Mouse (Mus musculus): ENCODE measurements around the gene Gtpbp1. TPM values are rescaled to one million over a fixed set of nuclear protein-coding genes. Genes with fewer than 3 reads are reported as not detected.

Gtpbp1 gene
- polyA plus RNA-seq (2014; fragmentation: Nextera tagmentation; extraction: Ambion mirVana): 38.7 and 39.1 TPM in 2 replicates

- Histone ChIP-seq H3K27ac (replicated peaks; ENCODE audit: low read depth, low read length) (peak within 1 kb of the TSS; percentile 51; the same call in 1 of the 2 replicates), H3K9ac (ENCODE audit: low read length) (peak within 1 kb of the TSS; percentile 89), H3K36me3 (ENCODE audit: control insufficient read depth, insufficient read depth, low read length) (no peaks in the 10 kb centered on the region), H3K4me3 (ENCODE audit: low read depth, low read length) (peak within 1 kb of the TSS; percentile 79), H3K4me2 (ENCODE audit: low read depth, severe bottlenecking) (peak within 1 kb of the TSS; percentile 95), H3K4me1 (ENCODE audit: control insufficient read depth, insufficient read depth, low read length) (peaks cover 20% of the 10 kb centered on the region), H3K27me3 (ENCODE audit: control insufficient read depth, insufficient read depth, low read length) (no peaks in the 10 kb centered on the region), H3K9me3 (ENCODE audit: control insufficient read depth, low read length) (no peaks in the 10 kb centered on the region)
- DNase-seq (ENCODE audit: low spot score) (peak; percentile 94), ATAC-seq (ENCODE audit: insufficient number of reproducible peaks, low FRiP score, low TSS enrichment, low read depth) (peak; percentile 96)
- 0% methylated on average over 45 of the region's 45 CpGs for WGBS
Measured at GRCm38 (mm10) chr15:79690426-79691022, at the start of gene Gtpbp1. Gene Gtpbp1, plus strand, starts transcription at chr15:79690845.

DNA sequence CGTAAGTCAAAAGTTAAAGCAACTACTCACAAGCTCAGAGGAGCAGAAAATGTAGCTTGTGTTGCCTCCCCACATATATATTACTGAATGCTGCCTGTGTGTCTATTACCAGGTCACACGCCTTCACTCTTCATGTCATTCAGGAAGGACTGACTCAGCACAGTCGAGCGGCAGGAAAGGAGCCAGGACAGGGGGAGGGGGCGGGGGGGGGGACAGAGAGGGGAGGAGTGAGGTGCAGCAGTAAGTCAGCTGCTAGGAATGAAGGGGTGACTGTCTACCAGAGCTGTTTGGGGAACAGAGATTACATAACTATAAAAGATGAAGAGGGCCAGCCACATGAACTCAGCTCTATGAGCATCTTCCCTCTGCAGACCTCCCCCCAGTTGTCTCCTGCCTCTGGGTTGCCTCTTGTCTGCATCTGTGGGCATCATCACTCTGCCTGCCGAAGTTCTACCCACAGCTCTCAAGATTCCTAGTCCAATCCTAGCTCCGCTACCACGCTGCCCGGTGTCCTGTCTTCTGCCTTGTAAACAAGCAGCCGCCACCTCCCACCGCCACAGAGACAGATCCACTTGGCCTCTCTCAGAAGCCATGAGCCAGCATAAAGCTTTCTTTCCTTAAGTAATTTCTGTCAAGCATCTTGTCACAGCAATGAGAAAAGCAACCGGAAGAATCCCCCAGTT is 49.4 kb upstream of the Gtpbp1 start:
- H3K4me1 ChIP-seq (ENCODE audit: control insufficient read depth, insufficient read depth, low read length): no peaks in the 10 kb centered on the region
- WGBS: 78% methylated on average over 12 of the region's 12 CpGs
- H3K36me3 ChIP-seq (ENCODE audit: control insufficient read depth, insufficient read depth, low read length): no peaks in the 10 kb centered on the region
- no peaks in the 10 kb centered on the region for H3K27me3 ChIP-seq (ENCODE audit: control insufficient read depth, insufficient read depth, low read length)
- no peak overlapping the region for H3K4me3 ChIP-seq (ENCODE audit: low read depth, low read length)
- no peak overlapping the region for H3K9ac ChIP-seq (ENCODE audit: low read length)
- H3K4me2 ChIP-seq (ENCODE audit: low read depth, severe bottlenecking): no peak overlapping the region
- DNase-seq (ENCODE audit: low spot score) (no peak), ATAC-seq (ENCODE audit: insufficient number of reproducible peaks, low FRiP score, low TSS enrichment, low read depth) (no peak)
- no peaks in the 10 kb centered on the region for H3K9me3 ChIP-seq (ENCODE audit: control insufficient read depth, low read length)
- no peak overlapping the region for H3K27ac ChIP-seq (replicated peaks; ENCODE audit: low read depth, low read length)

DNA sequence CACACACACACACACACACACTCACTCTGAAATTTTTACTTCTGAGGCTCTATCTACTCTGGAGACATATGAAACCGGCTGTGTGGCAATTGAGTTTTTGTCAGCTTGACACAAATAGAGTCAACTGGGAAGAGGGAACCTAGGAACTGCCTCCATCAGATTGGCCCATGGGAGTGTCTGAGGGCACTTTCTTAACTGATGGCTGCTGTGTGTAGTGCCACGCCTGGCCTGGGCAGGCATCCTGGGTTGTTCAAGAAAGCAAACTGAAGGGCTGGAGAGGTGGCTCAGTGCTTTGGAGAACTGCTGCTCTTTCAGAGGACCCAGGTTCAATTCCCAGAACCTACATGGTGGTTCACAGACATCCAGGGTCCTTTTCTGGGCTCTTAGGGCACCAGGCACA is 45.2 kb upstream of the Gtpbp1 start:
- Histone ChIP-seq H3K27me3 (ENCODE audit: control insufficient read depth, insufficient read depth, low read length) (no peaks in the 10 kb centered on the region), H3K27ac (replicated peaks; ENCODE audit: low read depth, low read length) (no peak overlapping the region), H3K9ac (ENCODE audit: low read length) (no peak overlapping the region), H3K4me1 (ENCODE audit: control insufficient read depth, insufficient read depth, low read length) (no peaks in the 10 kb centered on the region), H3K9me3 (ENCODE audit: control insufficient read depth, low read length) (no peaks in the 10 kb centered on the region), H3K36me3 (ENCODE audit: control insufficient read depth, insufficient read depth, low read length) (no peaks in the 10 kb centered on the region), H3K4me2 (ENCODE audit: low read depth, severe bottlenecking) (no peak overlapping the region), H3K4me3 (ENCODE audit: low read depth, low read length) (no peak overlapping the region)
- DNase-seq (ENCODE audit: low spot score) (no peak), ATAC-seq (ENCODE audit: insufficient number of reproducible peaks, low FRiP score, low TSS enrichment, low read depth) (no peak)
- 81% methylated on average over 2 of the region's 2 CpGs for WGBS

DNA sequence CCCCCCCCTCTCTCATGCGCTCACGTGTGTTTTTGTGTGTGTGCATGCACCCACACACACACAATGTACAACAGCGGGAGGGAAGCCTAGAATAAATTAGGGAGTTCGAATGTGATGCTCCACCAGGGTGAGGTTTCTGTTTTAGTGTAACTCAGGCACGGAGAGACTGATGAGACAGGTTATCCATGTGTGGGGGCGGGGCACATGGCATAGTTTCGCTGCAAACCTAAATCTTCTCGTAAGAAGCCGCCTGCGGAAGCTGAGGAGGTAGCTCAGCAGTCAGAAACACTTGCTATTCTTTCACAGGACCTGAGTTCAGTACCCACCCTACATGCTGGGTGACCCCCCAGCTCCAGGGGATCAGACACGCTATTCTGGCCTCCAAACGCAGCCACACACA is 42.5 kb upstream of the Gtpbp1 start:
- Histone ChIP-seq H3K27ac (replicated peaks; ENCODE audit: low read depth, low read length) (no peak overlapping the region), H3K4me3 (ENCODE audit: low read depth, low read length) (no peak overlapping the region), H3K36me3 (ENCODE audit: control insufficient read depth, insufficient read depth, low read length) (no peaks in the 10 kb centered on the region), H3K4me1 (ENCODE audit: control insufficient read depth, insufficient read depth, low read length) (no peaks in the 10 kb centered on the region), H3K9me3 (ENCODE audit: control insufficient read depth, low read length) (no peaks in the 10 kb centered on the region), H3K27me3 (ENCODE audit: control insufficient read depth, insufficient read depth, low read length) (no peaks in the 10 kb centered on the region), H3K4me2 (ENCODE audit: low read depth, severe bottlenecking) (no peak overlapping the region), H3K9ac (ENCODE audit: low read length) (no peak overlapping the region)
- ATAC-seq (ENCODE audit: insufficient number of reproducible peaks, low FRiP score, low TSS enrichment, low read depth): no peak
- WGBS: 89% methylated on average over 12 of the region's 12 CpGs
- no peak for DNase-seq (ENCODE audit: low spot score)

DNA sequence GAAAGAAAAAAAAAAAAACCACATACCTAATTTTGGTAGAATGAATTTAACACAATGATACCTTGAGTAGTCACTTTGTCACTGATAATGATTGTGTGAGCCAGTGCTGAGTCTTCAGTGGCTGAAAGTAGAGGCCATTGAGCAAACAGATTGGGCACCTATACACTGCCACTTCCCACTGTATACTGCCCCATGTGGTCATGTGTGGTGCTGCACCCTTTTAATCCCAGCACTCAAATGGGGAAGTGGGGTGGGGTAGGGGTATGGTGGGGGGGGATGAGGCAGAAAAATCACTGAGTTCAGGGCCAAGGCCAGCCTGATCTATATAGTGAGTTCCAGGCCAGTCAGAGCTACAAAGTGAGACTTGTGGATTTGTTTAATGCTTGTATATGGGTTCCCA is 40.1 kb upstream of the Gtpbp1 start:
- peak; percentile 64 for DNase-seq (ENCODE audit: low spot score)
- H3K27ac ChIP-seq (replicated peaks; ENCODE audit: low read depth, low read length): no peak overlapping the region
- no peaks in the 10 kb centered on the region for H3K4me1 ChIP-seq (ENCODE audit: control insufficient read depth, insufficient read depth, low read length)

DNA sequence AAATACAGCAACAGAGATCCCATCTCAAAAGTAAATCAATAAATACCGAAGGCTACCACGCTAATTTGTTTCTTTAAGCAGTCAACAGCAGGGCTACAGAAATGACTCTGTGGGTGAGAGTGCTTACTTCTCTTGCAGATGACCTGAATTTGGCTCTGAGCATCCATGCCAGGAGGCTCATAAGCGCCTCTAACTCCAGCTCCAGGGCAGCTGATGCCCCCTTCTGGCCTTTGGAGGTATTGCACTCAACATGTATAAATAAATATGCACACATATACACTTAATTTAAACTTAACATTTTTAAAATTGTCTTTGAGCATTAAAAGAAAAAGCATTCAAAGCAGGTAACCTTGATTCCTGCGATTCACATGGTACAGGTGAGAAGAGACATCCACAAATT is 39.2 kb upstream of the Gtpbp1 start:
- WGBS: 72% methylated on average over 4 of the region's 4 CpGs
- no peak for DNase-seq (ENCODE audit: low spot score)
- Histone ChIP-seq H3K36me3 (ENCODE audit: control insufficient read depth, insufficient read depth, low read length) (no peaks in the 10 kb centered on the region; the same call in 1 of the 2 replicates), H3K4me2 (ENCODE audit: low read depth, severe bottlenecking) (no peak overlapping the region), H3K9me3 (ENCODE audit: control insufficient read depth, low read length) (no peaks in the 10 kb centered on the region), H3K9ac (ENCODE audit: low read length) (no peak overlapping the region), H3K4me3 (ENCODE audit: low read depth, low read length) (no peak overlapping the region), H3K4me1 (ENCODE audit: control insufficient read depth, insufficient read depth, low read length) (no peaks in the 10 kb centered on the region), H3K27me3 (ENCODE audit: control insufficient read depth, insufficient read depth, low read length) (no peaks in the 10 kb centered on the region), H3K27ac (replicated peaks; ENCODE audit: low read depth, low read length) (no peak overlapping the region)
- no peak for ATAC-seq (ENCODE audit: insufficient number of reproducible peaks, low FRiP score, low TSS enrichment, low read depth)

More for the DNA sequence above, 40.1 kb upstream of the Gtpbp1 start:
- ATAC-seq (ENCODE audit: insufficient number of reproducible peaks, low FRiP score, low TSS enrichment, low read depth): no peak
- Histone ChIP-seq H3K4me3 (ENCODE audit: low read depth, low read length) (no peak overlapping the region), H3K36me3 (ENCODE audit: control insufficient read depth, insufficient read depth, low read length) (no peaks in the 10 kb centered on the region), H3K4me2 (ENCODE audit: low read depth, severe bottlenecking) (no peak overlapping the region), H3K9me3 (ENCODE audit: control insufficient read depth, low read length) (no peaks in the 10 kb centered on the region), H3K27me3 (ENCODE audit: control insufficient read depth, insufficient read depth, low read length) (no peaks in the 10 kb centered on the region), H3K9ac (ENCODE audit: low read length) (no peak overlapping the region)

GRCm38 (mm10) chr15:79656451-79656850 is 34.2 kb upstream of the Gtpbp1 start:
- Histone ChIP-seq H3K9ac (ENCODE audit: low read length) (no peak overlapping the region), H3K4me3 (ENCODE audit: low read depth, low read length) (no peak overlapping the region), H3K4me1 (ENCODE audit: control insufficient read depth, insufficient read depth, low read length) (0 out of 2 replicates have a peak, but pooled peaks cover 5% of the 10 kb centered on the region), H3K4me2 (ENCODE audit: low read depth, severe bottlenecking) (no peak overlapping the region), H3K9me3 (ENCODE audit: control insufficient read depth, low read length) (no peaks in the 10 kb centered on the region), H3K27ac (replicated peaks; ENCODE audit: low read depth, low read length) (no peak overlapping the region), H3K36me3 (ENCODE audit: control insufficient read depth, insufficient read depth, low read length) (no peaks in the 10 kb centered on the region; the same call in 1 of the 2 replicates), H3K27me3 (ENCODE audit: control insufficient read depth, insufficient read depth, low read length) (no peaks in the 10 kb centered on the region)
- 94% methylated on average over 14 of the region's 14 CpGs for WGBS
- DNase-seq (ENCODE audit: low spot score): no peak
- no peak for ATAC-seq (ENCODE audit: insufficient number of reproducible peaks, low FRiP score, low TSS enrichment, low read depth)

DNA sequence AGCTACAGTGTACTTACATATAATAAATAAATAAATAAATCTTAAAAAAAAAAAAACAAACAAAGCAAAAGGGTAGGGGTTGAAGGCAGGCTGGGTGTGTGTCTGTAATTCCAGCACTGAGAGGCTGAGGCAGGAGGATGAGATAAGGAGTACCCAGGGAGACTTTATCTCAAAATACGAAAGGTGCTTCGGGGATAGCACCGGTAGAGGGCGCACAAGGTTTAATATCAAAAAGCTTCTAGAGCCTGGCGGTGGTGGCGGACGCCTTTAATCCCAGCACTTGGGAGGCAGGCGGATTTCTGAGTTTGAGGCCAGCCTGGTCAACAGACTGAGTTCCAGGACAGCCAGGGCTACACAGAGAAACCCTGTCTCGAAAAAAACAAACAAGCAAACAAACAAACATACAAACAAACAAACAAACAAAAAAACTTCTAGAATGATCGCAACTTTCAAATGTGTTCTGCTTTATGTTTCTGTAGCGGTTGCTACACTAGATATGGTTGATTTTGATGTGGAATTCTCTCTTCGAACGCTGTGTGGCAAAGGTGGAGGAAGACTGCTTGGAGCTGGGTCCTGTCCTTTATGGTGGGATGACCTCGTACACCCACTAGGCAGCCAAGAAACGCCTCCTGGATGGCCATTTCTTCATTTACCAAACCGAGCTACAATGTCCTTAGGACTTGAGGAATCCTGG is 32.7 kb upstream of the Gtpbp1 start:
- Histone ChIP-seq H3K9me3 (ENCODE audit: control insufficient read depth, low read length) (no peaks in the 10 kb centered on the region), H3K4me3 (ENCODE audit: low read depth, low read length) (peak overlapping the region; percentile 82), H3K27ac (replicated peaks; ENCODE audit: low read depth, low read length) (peak overlapping the region; percentile 89), H3K36me3 (ENCODE audit: control insufficient read depth, insufficient read depth, low read length) (no peaks in the 10 kb centered on the region; the same call in 1 of the 2 replicates), H3K4me2 (ENCODE audit: low read depth, severe bottlenecking) (peak overlapping the region; percentile 92), H3K9ac (ENCODE audit: low read length) (peak overlapping the region; percentile 80), H3K27me3 (ENCODE audit: control insufficient read depth, insufficient read depth, low read length) (no peaks in the 10 kb centered on the region), H3K4me1 (ENCODE audit: control insufficient read depth, insufficient read depth, low read length) (0 out of 2 replicates have a peak, but pooled peaks cover 5% of the 10 kb centered on the region)
- peak; percentile 92 for DNase-seq (ENCODE audit: low spot score)
- no peak for ATAC-seq (ENCODE audit: insufficient number of reproducible peaks, low FRiP score, low TSS enrichment, low read depth)
- 5% methylated on average over 16 of the region's 16 CpGs for WGBS
